Mouse (Mus musculus) frontal cortex, postnatal 36 days (tissue): Measurements from ENCODE around the gene Hip1.

Experiments
- DNase-seq, 2 experiments: peaks; one replicate each; pipeline ENCODE4 v3.0.0; 2022; ENCODE audit warnings: low spot score in 2 of 2

Hip1 gene

DNA sequence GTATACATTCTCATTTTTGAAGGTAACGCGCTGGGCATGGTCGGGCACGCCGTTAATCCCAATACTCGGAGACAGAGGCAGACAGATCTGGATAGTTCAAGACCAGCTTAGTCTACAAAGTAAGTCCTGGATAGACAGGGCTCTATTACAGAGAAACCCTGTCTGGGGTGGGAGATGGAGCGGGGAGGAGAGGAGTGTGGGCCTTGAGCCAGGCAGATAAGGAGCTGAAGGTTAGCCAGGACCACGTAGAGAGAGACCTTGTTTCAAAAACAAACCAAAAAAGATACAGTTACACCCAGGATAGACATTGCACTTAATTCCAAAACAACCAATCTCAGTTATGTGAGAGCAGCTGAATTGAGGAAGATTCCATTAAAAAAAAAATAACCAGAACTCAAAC lies 99.2 kb downstream of the Hip1 start:
- DNase-seq: no peak

GRCm38 (mm10) chr5:135442430-135442829 lies 102.5 kb downstream of the Hip1 start:
- DNase-seq: no peak

DNA sequence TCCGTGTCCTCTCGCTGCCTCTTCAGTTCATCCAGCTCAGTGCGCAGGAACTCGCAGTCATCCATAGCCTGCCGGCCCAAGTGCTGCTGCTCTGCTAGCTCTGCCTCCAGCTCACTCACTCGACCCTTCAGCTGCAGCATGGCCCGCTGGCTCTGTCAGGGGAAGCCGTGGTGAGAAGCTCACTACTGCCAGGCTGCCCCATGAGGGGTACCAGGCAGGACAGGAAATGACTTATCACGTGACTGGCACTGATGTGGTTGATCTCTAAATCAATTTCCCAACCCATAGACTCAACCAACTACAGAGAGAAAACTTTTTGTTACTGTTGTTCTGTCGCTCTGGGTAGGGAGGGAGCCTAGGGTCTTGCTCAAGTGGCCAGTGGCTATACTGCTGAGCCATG lies 109.9 kb downstream of the Hip1 start:
- DNase-seq: no peak

- no peak for DNase-seq
These were observed 111.1 kb downstream of the Hip1 start for GRCm38 (mm10) chr5:135433861-135434260.

GRCm38 (mm10) chr5:135431111-135431510 lies 113.8 kb downstream of the Hip1 start:
- no peak for DNase-seq

- DNase-seq: no peak
These were observed 116.1 kb downstream of the Hip1 start for GRCm38 (mm10) chr5:135428786-135429185.

- no peak for DNase-seq
These were observed 134.7 kb downstream of the Hip1 start for GRCm38 (mm10) chr5:135410266-135410665.

GRCm38 (mm10) chr5:135408114-135408513 lies 136.8 kb downstream of the Hip1 start:
- no peak for DNase-seq

DNA sequence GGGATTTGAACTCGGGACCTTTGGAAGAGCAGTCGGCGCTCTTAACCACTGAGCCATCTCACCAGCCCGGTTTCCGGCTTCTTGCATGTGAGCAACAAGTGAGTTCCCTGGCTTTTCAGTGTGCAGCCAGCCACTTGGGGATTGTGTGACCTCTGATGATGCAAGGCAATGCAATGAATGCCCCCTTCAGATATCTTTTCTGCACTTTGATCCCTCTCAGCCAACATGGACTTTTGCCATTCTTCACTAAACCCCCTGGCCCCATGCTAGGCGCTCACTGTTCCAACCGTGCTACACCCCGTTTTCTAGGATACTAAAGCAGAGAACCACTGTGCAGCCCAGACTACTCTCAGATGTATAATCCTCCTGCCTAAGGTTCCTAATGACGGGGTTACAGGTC lies 139.5 kb downstream of the Hip1 start:
- no peak for DNase-seq

DNA sequence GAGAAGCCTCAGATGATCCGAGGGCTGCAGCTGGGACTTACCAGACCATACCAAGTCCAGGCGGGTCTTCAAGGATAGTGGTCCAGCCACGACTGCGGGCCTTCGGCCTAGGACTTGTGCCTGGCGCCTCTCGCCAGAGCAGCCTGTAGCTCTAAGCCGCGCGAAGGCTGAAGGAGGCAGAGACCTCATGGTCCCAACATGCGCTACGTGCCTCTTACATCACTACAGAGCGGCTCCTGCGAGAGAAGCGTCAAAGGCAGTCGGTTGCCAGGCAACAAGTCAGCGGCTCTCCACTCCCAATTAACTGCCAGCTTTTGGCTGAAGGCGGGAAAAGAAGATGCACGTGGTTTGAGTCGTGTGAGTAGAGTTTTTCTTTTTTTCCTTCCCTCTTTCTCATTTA lies 140.3 kb downstream of the Hip1 start:
- DNase-seq: peak; percentile 64 to 71

- DNase-seq: peak; percentile 79 to 83
These were observed 144.7 kb downstream of the Hip1 start for GRCm38 (mm10) chr5:135400244-135400643.

DNA sequence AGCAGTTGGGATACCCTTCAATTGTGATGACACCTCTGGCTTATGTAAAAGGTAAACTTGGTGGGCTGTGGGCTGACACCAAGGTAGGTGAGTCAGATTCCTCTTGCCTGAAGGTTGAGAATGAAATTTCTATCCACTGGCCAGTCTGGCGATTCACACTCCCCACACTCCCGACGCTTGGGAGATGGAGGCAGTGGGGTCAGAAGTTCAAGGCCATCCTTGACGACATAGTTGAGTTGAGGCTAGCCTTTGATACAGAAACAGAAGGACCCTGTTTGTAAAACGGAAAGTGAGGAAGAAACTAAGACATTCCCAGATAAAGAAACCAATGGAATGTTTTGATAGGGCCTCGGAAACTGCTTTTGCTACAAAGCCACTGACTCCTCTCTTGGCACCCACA lies 145.5 kb downstream of the Hip1 start:
- DNase-seq: no peak

GRCm38 (mm10) chr5:135395826-135396225 lies 149.1 kb downstream of the Hip1 start:
- peak in 1 of 2 experiments; percentile 52 for DNase-seq

- DNase-seq: peak; percentile 80 to 82
These were observed 150.7 kb downstream of the Hip1 start, which contains the start of gene Pom121 for GRCm38 (mm10) chr5:135394004-135394823. Gene Pom121 (minus strand): TSS chr5:135394546.

- no peak for DNase-seq
These were observed 161.1 kb downstream of the Hip1 start for GRCm38 (mm10) chr5:135383771-135384170.

GRCm38 (mm10) chr5:135382746-135383145 lies 162.2 kb downstream of the Hip1 start:
- no peak for DNase-seq

GRCm38 (mm10) chr5:135381356-135381925 lies 163.5 kb downstream of the Hip1 start:
- no peak for DNase-seq

- no peak for DNase-seq
These were observed 164.2 kb downstream of the Hip1 start for GRCm38 (mm10) chr5:135380681-135381080.

GRCm38 (mm10) chr5:135376341-135376740 lies 168.6 kb downstream of the Hip1 start:
- DNase-seq: no peak

GRCm38 (mm10) chr5:135375167-135375566 lies 169.8 kb downstream of the Hip1 start:
- DNase-seq: no peak

DNA sequence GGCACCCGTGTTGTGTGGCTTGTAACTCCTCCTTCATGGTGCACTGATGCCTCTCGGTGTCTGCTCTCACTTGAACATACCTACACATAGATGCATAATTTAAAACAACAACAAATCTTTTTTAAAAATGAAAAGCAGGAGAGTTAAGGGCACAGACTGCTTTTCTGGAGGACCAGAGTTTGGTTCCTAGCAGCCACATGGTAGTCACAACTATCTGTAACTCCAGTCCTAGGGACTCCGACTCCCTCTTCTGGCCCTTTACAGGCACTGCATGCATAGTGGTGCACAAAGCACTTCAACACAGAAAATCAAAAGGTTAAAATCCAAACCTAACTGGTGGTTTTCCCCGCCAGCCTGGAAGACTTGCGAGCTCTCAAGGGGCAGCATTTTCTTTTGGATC lies 171.3 kb downstream of the Hip1 start:
- no peak for DNase-seq

GRCm38 (mm10) chr5:135371195-135371594 lies 173.7 kb downstream of the Hip1 start:
- DNase-seq: no peak
